Comparison of ENCODE assay signal across 9 mouse cellular contexts in genomic region chr6:87451016-87451415, GRCm38 (mm10). TPM values are rescaled to one million over a fixed set of nuclear protein-coding genes. Genes with fewer than 3 reads are reported as not detected.
DNase-seq lines count a peak whose midpoint lies in the region; ATAC-seq lines count a peak whose summit lies in the region.
"Had no signal": no experiment of that assay in that cellular context is flagged by ENCODE, and none has a peak within 500 bp of the region (broad histone marks: within the 10 kb centered on the region; RNA-seq: fewer than 3 reads in every experiment).

No protein-coding gene starts in this region.

- peak; percentile 33 to 55 for DNase-seq in left cerebral cortex, adult 18-20 months (ENCODE audit: low spot score in 2 of 2)
- DNase-seq in left cerebral cortex, adult 8-10 months (ENCODE audit: low spot score in 2 of 2): no peak
- peak; percentile 8 to 19 for DNase-seq in CD8-positive naive resting alpha-beta T cell, adult 2 months (ENCODE audit: low read depth in 2 of 2, low spot score in 2 of 2)
- peak; percentile 76 for DNase-seq in adrenal gland, postnatal 10 days
- peak; percentile 64 for DNase-seq in induced T-regulatory cell, adult 2 months (ENCODE audit: low read depth)
- DNase-seq in lung, postnatal 4 days: peak; percentile 49 to 58

- H3K27me3 ChIP-seq in hindbrain, embryonic 13.5 days: no peaks in the 10 kb centered on the region

- 80% methylated on average over 3 of the region's 3 CpGs for whole genome bisulfite sequencing in hindbrain, embryonic 13.5 days

- no peak overlapping the region for H3K27ac ChIP-seq in hindbrain, embryonic 13.5 days

- H3K36me3 ChIP-seq in hindbrain, embryonic 13.5 days: no peaks in the 10 kb centered on the region

- ATAC-seq in hindbrain, embryonic 13.5 days (ENCODE audit: low FRiP score): no peak

- no peak overlapping the region for H3K4me2 ChIP-seq in hindbrain, embryonic 13.5 days

- H3K4me1 ChIP-seq in hindbrain, embryonic 13.5 days (replicated peaks): no peaks in the 10 kb centered on the region

- H3K4me3 ChIP-seq in hindbrain, embryonic 13.5 days: no peak overlapping the region
- H3K4me3 ChIP-seq: myocyte had no signal

- no peaks in the 10 kb centered on the region for H3K9me3 ChIP-seq in hindbrain, embryonic 13.5 days

- H3K9ac ChIP-seq in hindbrain, embryonic 13.5 days: no peak overlapping the region

RNA-seq across cellular contexts. Expression of gene Bmp10, which starts 22.2 kb away (rescaled TPM):
- not detected for total RNA-seq in left cerebral cortex, adult 18-20 months (2021)
- total RNA-seq in left cerebral cortex, adult 8-10 months (2022): not detected
- 1 to 10 TPM in 1 of 2 experiments, under 1 TPM in 1; 0.45 to 1.8 TPM for total RNA-seq in adrenal gland, postnatal 10 days (2021)
- polyA plus RNA-seq in hindbrain, embryonic 13.5 days (2015; fragmentation: Nextera tagmentation; extraction: Ambion mirVana): not detected in 2 replicates
- total RNA-seq: layer of hippocampus, adult 18-20 months had no signal
- polyA plus RNA-seq: myocyte had no signal

Comparison
In these comparisons a context has a peak if more than half of its experiments do, and no peak if none do; other contexts are left out.
1. DNase-seq: peak in left cerebral cortex, adult 18-20 months (2 of 2), CD8-positive naive resting alpha-beta T cell, adult 2 months (2 of 2), adrenal gland, postnatal 10 days (single experiment), induced T-regulatory cell, adult 2 months (single experiment) and lung, postnatal 4 days (2 of 2); none in left cerebral cortex, adult 8-10 months (0 of 2).